Mouse (Mus musculus) limb, embryonic 13.5 days (tissue): ENCODE data around the gene Retreg2. TPM values are rescaled to one million over a fixed set of nuclear protein-coding genes. Genes with fewer than 3 reads are reported as not detected.

Experiments used
- ATAC-seq: fragments of 200-750 bp; cut with Nextera tagmentation; 2 replicates; pipeline ENCODE4 v1.8.0; 2017; ENCODE audit warnings: low read depth, moderate number of reproducible peaks, moderate TSS enrichment; ENCODE audit not compliant: low FRiP score
- H3K27ac ChIP-seq: fragments of 300-500 bp; sonication (generic); 2 replicates; pipeline ENCODE4 v1.5.1; 2015; ENCODE audit warnings: inconsistent platforms, mild to moderate bottlenecking, moderate library complexity
- H3K27me3 ChIP-seq: fragments of 300-500 bp; sonication (generic); 2 replicates; pipeline ENCODE4 v1.6.1; 2015; ENCODE audit warnings: mild to moderate bottlenecking, inconsistent platforms
- H3K36me3 ChIP-seq: fragments of 300-500 bp; sonication (generic); 2 replicates; pipeline ENCODE4 v1.6.1; 2015; ENCODE audit warnings: inconsistent platforms, mild to moderate bottlenecking, moderate library complexity
- H3K4me1 ChIP-seq: fragments of 300-500 bp; sonication (generic); 2 replicates; pipeline ENCODE4 v1.6.1; 2015; ENCODE audit warnings: inconsistent platforms
- H3K4me2 ChIP-seq: fragments of 300-500 bp; sonication (generic); replicated peaks from 2 replicates; pipeline ENCODE4 v1.6.1; 2015; ENCODE audit warnings: inconsistent platforms, mild to moderate bottlenecking, moderate library complexity
- H3K4me3 ChIP-seq: fragments of 300-500 bp; sonication (generic); 2 replicates; pipeline ENCODE4 v1.5.1; 2015; ENCODE audit warnings: moderate library complexity, mild to moderate bottlenecking, inconsistent platforms
- H3K9ac ChIP-seq: fragments of 300-500 bp; sonication (generic); 2 replicates; pipeline ENCODE4 v1.6.1; 2015; ENCODE audit warnings: mild to moderate bottlenecking, inconsistent platforms
- H3K9me3 ChIP-seq: fragments of 300-500 bp; sonication (generic); 2 replicates; pipeline ENCODE4 v1.6.1; 2016; ENCODE audit warnings: inconsistent platforms
- WGBS: fragments of 180-500 bp; shearing (Covaris S2); methylation state at CpG from one replicate; pipeline ENCODE4 v1.1.7; 2015; 5-methylcytosine and 5-hydroxymethylcytosine counted together
- polyA plus RNA-seq: library from polyadenylated mRNA; unstranded; fragments of >200 nt; fragmentation: Nextera tagmentation; extraction: Ambion mirVana; gene quantifications from 2 replicates; pipeline ENCODE4 v1.2.1, GENCODE M21; 2015

Retreg2 gene
- polyA plus RNA-seq, 1 experiment from 2014 or later: 38.3 TPM

GRCm38 (mm10) chr1:75180105-75180590, 37.6 kb downstream of the Retreg2 start, which contains the start of gene Abcb6:
Gene Abcb6, minus strand, starts transcription at chr1:75180392.
- no peaks in the 10 kb centered on the region for H3K27me3 ChIP-seq
- no peak within 1 kb of the TSS for H3K27ac ChIP-seq
- H3K9me3 ChIP-seq: no peaks in the 10 kb centered on the region
- peak within 1 kb of the TSS; percentile 63 for H3K4me3 ChIP-seq
- peak within 1 kb of the TSS; percentile 100 for H3K4me2 ChIP-seq
- peaks cover 18% of the 10 kb centered on the region for H3K4me1 ChIP-seq
- peaks cover 70% of the 10 kb centered on the region for H3K36me3 ChIP-seq
- peak within 1 kb of the TSS; percentile 78 for H3K9ac ChIP-seq
- ATAC-seq: peak; percentile 95
- WGBS: under 1% methylated on average over 31 of the region's 31 CpGs

DNA sequence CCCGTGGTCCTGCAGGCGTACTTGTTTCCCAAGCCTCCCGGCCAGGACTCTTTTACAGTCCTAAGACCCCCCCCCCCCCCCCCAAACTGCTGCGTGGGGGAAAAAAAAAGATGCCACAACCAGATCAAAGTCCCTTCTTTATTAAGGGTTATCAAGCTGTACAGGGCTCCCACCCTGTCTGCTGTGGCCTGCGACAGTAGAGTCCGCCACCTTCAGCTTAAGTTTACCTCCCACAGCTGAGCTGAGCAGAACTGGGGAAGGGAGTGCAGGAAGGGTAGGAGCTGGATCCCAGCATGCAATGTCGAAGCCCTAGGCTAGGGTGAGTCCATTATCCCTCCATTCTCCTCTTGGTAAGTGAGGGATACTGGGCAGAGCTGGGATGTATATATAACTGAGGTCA, 38.2 kb downstream of the Retreg2 start:
- Histone ChIP-seq H3K36me3 (peaks cover 70% of the 10 kb centered on the region), H3K27me3 (no peaks in the 10 kb centered on the region), H3K9me3 (no peaks in the 10 kb centered on the region), H3K4me2 (peak overlapping the region; percentile 100), H3K4me1 (peaks cover 18% of the 10 kb centered on the region), H3K4me3 (peak overlapping the region; percentile 63), H3K27ac (no peak overlapping the region), H3K9ac (no peak overlapping the region)
- WGBS: 41% methylated on average over 6 of the region's 7 CpGs
- no peak for ATAC-seq

GRCm38 (mm10) chr1:75181377-75181870, 38.8 kb downstream of the Retreg2 start:
- no peaks in the 10 kb centered on the region for H3K27me3 ChIP-seq
- H3K4me2 ChIP-seq: no peak overlapping the region
- H3K9ac ChIP-seq: no peak overlapping the region
- 88% methylated on average over 4 of the region's 4 CpGs for WGBS
- no peak overlapping the region for H3K4me3 ChIP-seq
- peaks cover 70% of the 10 kb centered on the region for H3K36me3 ChIP-seq
- H3K9me3 ChIP-seq: no peaks in the 10 kb centered on the region
- H3K27ac ChIP-seq: no peak overlapping the region
- no peak for ATAC-seq
- H3K4me1 ChIP-seq: peaks cover 18% of the 10 kb centered on the region

GRCm38 (mm10) chr1:75182160-75182559, 39.6 kb downstream of the Retreg2 start:
- H3K36me3 ChIP-seq: peaks cover 70% of the 10 kb centered on the region
- H3K27ac ChIP-seq: no peak overlapping the region
- 68% methylated on average over 4 of the region's 4 CpGs for WGBS
- no peak for ATAC-seq
- H3K9ac ChIP-seq: no peak overlapping the region
- H3K4me1 ChIP-seq: peaks cover 18% of the 10 kb centered on the region
- H3K4me2 ChIP-seq: no peak overlapping the region
- no peaks in the 10 kb centered on the region for H3K27me3 ChIP-seq
- no peaks in the 10 kb centered on the region for H3K9me3 ChIP-seq
- no peak overlapping the region for H3K4me3 ChIP-seq

DNA sequence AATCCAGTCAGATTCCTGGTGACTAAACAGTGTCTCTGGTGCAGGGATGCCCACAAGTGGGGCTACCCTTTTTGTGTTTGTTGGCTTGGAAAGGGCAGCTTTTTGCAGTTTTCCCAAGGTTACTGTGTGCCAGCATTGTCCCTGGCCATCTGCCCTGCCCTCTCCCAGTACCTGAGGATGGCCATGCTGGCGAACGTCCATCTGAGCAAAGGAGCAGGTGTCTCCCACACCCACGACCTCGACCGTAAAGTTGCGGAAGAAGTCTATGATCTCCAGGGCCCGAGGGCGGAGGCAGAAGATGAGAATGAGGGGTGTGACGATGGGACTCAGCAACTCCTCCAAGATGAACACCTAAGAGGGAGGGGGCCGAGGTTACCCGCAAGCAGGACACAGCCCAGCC, 42.9 kb downstream of the Retreg2 start:
- 92% methylated on average over 11 of the region's 11 CpGs for WGBS
- H3K9ac ChIP-seq: no peak overlapping the region
- H3K36me3 ChIP-seq: peaks cover 80% of the 10 kb centered on the region
- H3K4me3 ChIP-seq: no peak overlapping the region
- no peaks in the 10 kb centered on the region for H3K9me3 ChIP-seq
- ATAC-seq: no peak
- peaks cover 8% of the 10 kb centered on the region for H3K4me1 ChIP-seq
- no peak overlapping the region for H3K4me2 ChIP-seq
- H3K27me3 ChIP-seq: no peaks in the 10 kb centered on the region
- H3K27ac ChIP-seq: no peak overlapping the region

- no peak for ATAC-seq
- Histone ChIP-seq H3K27ac (no peak overlapping the region), H3K9me3 (no peaks in the 10 kb centered on the region), H3K27me3 (no peaks in the 10 kb centered on the region), H3K4me2 (no peak overlapping the region), H3K4me1 (peaks cover 12% of the 10 kb centered on the region), H3K4me3 (no peak overlapping the region), H3K36me3 (peaks cover 69% of the 10 kb centered on the region), H3K9ac (no peak overlapping the region)
Measured at GRCm38 (mm10) chr1:75187126-75187525, 44.5 kb downstream of the Retreg2 start.

DNA sequence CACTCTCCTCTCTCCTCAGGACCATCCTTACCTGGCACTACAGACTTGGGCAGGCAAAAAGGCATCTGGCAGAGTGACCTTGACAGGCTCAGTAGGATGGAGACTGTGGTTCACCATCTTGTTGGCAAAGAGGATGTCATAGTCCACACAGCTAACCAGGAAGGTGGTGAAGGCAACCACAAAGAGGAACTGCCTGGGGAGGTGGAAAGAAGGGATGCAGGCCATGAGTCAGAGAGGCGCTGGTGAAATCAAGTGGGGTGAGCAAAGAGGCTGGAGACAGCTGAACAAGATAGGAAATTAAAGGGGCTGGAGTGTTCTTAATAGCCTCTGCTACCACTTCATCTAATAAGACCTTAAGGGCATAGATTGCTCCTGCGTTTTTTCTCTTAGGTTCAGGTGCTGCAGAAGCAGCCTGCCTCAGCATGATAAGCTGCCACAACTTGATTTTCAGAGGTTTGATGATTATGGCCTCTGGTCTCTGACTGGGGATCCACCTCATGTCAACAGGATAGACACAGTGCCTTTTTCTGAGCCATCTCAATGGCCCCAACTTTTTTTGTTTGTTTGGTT, 45.4 kb downstream of the Retreg2 start:
- H3K9me3 ChIP-seq: no peaks in the 10 kb centered on the region
- H3K27me3 ChIP-seq: no peaks in the 10 kb centered on the region
- H3K4me1 ChIP-seq: peaks cover 15% of the 10 kb centered on the region
- no peak overlapping the region for H3K9ac ChIP-seq
- H3K4me3 ChIP-seq: no peak overlapping the region
- H3K36me3 ChIP-seq: peaks cover 61% of the 10 kb centered on the region
- no peak overlapping the region for H3K27ac ChIP-seq
- 79% methylated on average over 2 of the region's 2 CpGs for WGBS
- ATAC-seq: no peak
- H3K4me2 ChIP-seq: no peak overlapping the region

GRCm38 (mm10) chr1:75190577-75190976, 48.0 kb downstream of the Retreg2 start:
- Histone ChIP-seq H3K4me2 (peak overlapping the region; percentile 95), H3K4me1 (peaks cover 22% of the 10 kb centered on the region), H3K4me3 (peak overlapping the region; percentile 80), H3K27ac (no peak overlapping the region), H3K9me3 (no peaks in the 10 kb centered on the region), H3K27me3 (no peaks in the 10 kb centered on the region), H3K36me3 (peaks cover 39% of the 10 kb centered on the region), H3K9ac (peak overlapping the region; percentile 87; the same call in 1 of the 2 replicates)
- ATAC-seq: no peak
- WGBS: 52% methylated on average over 2 of the region's 2 CpGs

DNA sequence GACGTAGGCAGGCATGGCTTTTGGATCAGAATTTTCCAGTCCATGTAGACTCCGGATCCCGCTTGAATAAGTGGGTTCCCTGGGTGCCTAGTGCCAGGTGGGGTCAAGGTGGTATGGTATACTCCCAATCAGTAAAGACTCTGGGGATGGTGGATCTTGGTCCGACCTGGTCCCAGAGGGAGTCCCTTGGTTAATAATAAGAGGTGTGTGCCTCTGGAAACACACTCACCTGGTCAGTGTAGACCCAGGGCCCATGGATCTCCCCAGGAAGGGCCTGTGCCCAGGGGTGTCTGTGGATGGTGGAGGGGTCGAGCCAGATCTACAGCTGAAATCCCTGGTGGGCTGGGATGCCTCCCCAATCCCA, 48.7 kb downstream of the Retreg2 start:
- no peak for ATAC-seq
- Histone ChIP-seq H3K4me2 (peak overlapping the region; percentile 95), H3K36me3 (peaks cover 39% of the 10 kb centered on the region), H3K27ac (peak overlapping the region; percentile 77; the same call in 1 of the 2 replicates), H3K9me3 (no peaks in the 10 kb centered on the region), H3K4me3 (peak overlapping the region; percentile 80), H3K4me1 (peaks cover 22% of the 10 kb centered on the region), H3K27me3 (no peaks in the 10 kb centered on the region), H3K9ac (peak overlapping the region; percentile 87)
- 41% methylated on average over 5 of the region's 5 CpGs for WGBS

DNA sequence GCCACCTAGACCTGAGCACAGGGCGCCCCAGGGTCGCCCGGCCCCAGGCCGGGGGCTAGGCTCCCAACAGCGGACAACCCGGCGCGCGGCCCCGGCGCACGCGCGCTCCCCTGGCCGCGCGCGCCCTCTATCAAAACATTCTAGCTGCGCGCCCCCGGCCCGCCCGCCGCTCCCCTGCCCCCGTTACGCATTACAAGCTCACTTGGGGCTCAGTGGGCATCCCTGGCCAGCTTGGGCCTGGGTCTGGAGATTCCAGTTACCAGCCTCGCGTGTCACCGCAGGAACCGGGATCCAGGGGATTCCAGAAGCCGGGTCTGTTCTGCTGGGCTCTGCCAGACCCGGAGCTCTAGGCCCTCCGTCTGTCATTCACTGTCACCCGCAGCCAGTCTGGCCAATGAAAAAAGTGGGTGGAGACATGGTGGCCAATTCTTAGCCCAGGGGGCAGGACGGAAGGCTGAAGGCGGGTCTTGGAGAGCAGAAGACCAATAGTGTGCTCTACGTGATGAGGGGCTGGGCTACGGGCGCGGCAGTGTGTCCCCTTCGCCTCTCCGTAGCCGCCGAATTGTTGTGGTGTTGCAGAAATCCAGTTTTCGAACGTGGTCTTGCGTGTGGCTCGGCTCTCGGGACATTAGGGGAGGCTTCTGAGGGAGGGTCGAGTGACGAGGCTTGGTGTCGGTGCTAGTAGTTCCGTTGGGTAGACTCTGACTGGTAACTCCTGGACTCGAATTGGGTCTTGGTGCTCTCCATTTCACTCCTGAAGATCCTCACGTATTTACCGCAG, 49.2 kb downstream of the Retreg2 start, which contains the start of the genes Ankzf1 and Atg9a:
Gene Ankzf1 (plus strand): TSS at position 530 of the 781 bp plus-strand sequence.
Gene Atg9a (minus strand): TSS at position 575 of the 781 bp plus-strand sequence.
- Histone ChIP-seq H3K27ac (peak within 1 kb of the TSS; percentile 93), H3K4me3 (peak within 1 kb of the TSS; percentile 80), H3K4me2 (peak within 1 kb of the TSS; percentile 95), H3K9me3 (no peaks in the 10 kb centered on the region), H3K4me1 (peaks cover 22% of the 10 kb centered on the region), H3K36me3 (peaks cover 39% of the 10 kb centered on the region), H3K9ac (peak within 1 kb of the TSS; percentile 90), H3K27me3 (no peaks in the 10 kb centered on the region)
- peak; percentile 99 for ATAC-seq
- under 1% methylated on average over 55 of the region's 56 CpGs for WGBS

DNA sequence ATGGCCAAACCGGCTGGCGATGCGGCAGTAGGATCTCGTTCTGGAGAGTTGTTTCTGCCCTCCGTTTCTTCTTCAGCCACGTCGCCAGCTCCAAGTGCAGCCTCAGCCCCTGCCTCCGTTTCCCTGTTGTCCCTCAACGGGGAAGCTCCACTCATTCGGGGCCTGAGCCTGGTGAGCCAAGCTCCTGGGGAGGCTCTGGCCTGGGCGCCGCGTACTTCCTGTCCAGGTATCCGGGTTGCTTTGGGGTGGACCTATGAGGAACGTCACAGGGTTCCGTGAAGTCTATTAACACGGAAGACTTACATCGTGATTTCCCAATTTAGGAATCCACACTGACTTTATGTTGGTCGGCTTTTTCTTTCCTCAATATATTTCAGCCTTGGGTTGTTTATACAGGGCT, 49.9 kb downstream of the Retreg2 start:
- peak overlapping the region; percentile 95 for H3K4me2 ChIP-seq
- peaks cover 37% of the 10 kb centered on the region for H3K36me3 ChIP-seq
- peak overlapping the region; percentile 93 for H3K27ac ChIP-seq
- H3K9ac ChIP-seq: peak overlapping the region; percentile 90
- no peaks in the 10 kb centered on the region for H3K9me3 ChIP-seq
- H3K4me1 ChIP-seq: peaks cover 22% of the 10 kb centered on the region
- ATAC-seq: no peak
- H3K27me3 ChIP-seq: no peaks in the 10 kb centered on the region
- WGBS: under 1% methylated on average over 19 of the region's 19 CpGs
- peak overlapping the region; percentile 80 for H3K4me3 ChIP-seq
